Mouse (Mus musculus): ENCODE measurements at regions not wholly inside any gene's neighbourhood (a gene's known extent, or its start where the extent isn't known, plus 50 kb on each side); places are given as distances from the start of the nearest gene placed in this dataset.

DNA sequence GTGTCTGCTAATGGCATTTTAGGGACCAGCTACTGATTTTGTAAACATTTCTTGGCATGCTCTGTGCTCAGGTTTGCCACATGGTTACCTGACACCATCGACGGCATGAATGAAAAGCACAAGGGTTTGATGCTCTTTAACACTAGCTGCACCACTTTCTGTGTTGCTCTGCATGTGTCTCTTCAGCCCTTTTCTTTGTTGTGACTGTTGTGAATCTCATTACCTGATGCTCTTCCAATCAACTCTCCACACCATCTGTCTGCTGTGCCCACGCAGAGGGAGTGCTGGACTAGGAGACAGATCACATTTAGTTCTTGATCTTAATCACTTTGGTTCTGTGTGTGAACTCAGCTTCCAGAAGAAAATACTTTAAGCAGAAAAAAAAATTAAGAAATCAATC is 496.6 kb downstream of the Dok5 start:
- Histone ChIP-seq H3K4me3 (no peak overlapping the region), H3K36me3 (no peaks in the 10 kb centered on the region), H3K4me1 (no peaks in the 10 kb centered on the region), H3K27me3 (no peaks in the 10 kb centered on the region), H3K27ac (no peak overlapping the region), H3K4me2 (no peak overlapping the region), H3K9ac (no peak overlapping the region), H3K9me3 (no peaks in the 10 kb centered on the region)
- 50% methylated on average over 3 of the region's 3 CpGs for WGBS
- no peak for ATAC-seq (ENCODE audit: insufficient number of reproducible peaks, insufficient read depth, low FRiP score, low TSS enrichment, low read depth)

DNA sequence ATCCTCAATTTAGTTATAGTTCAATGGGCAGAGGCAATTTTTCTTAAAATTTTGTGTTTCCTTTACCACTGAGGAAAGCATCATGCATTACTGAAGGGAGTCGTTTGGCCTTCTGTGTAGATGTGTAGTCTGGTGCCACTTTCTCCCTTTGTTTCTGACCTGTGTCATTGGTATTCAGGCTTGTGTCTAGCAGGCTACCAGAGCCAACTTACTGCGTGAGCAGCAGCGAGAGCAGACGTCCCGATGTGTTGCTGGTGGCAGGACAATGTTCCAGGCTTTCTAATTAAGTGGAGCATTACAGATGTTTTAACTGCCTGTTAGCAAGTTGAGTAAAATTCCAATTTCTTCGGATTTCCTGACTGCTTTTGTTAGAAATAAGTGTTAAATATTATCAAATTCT is 482.2 kb downstream of the Dok5 start:
- Histone ChIP-seq H3K27me3 (no peaks in the 10 kb centered on the region), H3K36me3 (no peaks in the 10 kb centered on the region), H3K4me2 (no peak overlapping the region), H3K4me1 (no peaks in the 10 kb centered on the region), H3K9ac (no peak overlapping the region), H3K27ac (no peak overlapping the region), H3K9me3 (no peaks in the 10 kb centered on the region), H3K4me3 (no peak overlapping the region)
- no peak for ATAC-seq (ENCODE audit: insufficient number of reproducible peaks, insufficient read depth, low FRiP score, low TSS enrichment, low read depth)
- WGBS: 70% methylated on average over 6 of the region's 6 CpGs

DNA sequence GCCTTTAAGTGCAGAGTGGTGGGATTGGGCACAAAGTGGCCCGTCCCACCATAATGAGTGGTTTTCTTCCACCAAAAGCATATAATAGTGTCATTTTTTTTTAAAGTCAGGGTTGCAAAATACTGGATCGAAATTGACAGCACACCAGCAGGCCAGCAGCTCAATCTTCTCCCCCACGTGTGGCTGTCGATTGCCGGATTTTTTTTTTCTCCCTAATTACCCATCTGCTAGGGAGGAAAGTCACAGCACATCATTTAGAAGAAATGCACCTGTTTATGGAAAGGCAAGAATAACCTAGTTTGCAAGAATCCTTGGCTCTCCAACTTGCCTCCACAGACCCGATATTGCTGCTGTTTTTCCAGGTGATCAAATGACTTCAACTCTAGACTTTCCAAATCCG is 464.9 kb downstream of the Dok5 start:
- no peak overlapping the region for H3K27ac ChIP-seq
- no peak overlapping the region for H3K4me2 ChIP-seq
- no peaks in the 10 kb centered on the region for H3K36me3 ChIP-seq
- no peak overlapping the region for H3K4me3 ChIP-seq
- no peak overlapping the region for H3K9ac ChIP-seq
- H3K9me3 ChIP-seq: peaks cover 5% of the 10 kb centered on the region; the same call in 1 of the 2 replicates
- H3K27me3 ChIP-seq: no peaks in the 10 kb centered on the region
- 76% methylated on average over 7 of the region's 7 CpGs for WGBS
- no peaks in the 10 kb centered on the region for H3K4me1 ChIP-seq
- ATAC-seq (ENCODE audit: insufficient number of reproducible peaks, insufficient read depth, low FRiP score, low TSS enrichment, low read depth): no peak

GRCm38 (mm10) chr2:171192181-171192580 is 460.6 kb downstream of the Dok5 start:
- no peak overlapping the region for H3K4me3 ChIP-seq
- H3K9ac ChIP-seq: no peak overlapping the region
- 75% methylated on average over 5 of the region's 5 CpGs for WGBS
- no peaks in the 10 kb centered on the region for H3K36me3 ChIP-seq
- H3K27me3 ChIP-seq: no peaks in the 10 kb centered on the region
- no peaks in the 10 kb centered on the region for H3K4me1 ChIP-seq
- peaks cover 5% of the 10 kb centered on the region; the same call in 1 of the 2 replicates for H3K9me3 ChIP-seq
- no peak overlapping the region for H3K27ac ChIP-seq
- ATAC-seq (ENCODE audit: insufficient number of reproducible peaks, insufficient read depth, low FRiP score, low TSS enrichment, low read depth): no peak
- no peak overlapping the region for H3K4me2 ChIP-seq
